9 mouse cellular contexts compared by ENCODE assay signal in genomic region chr8:116372574-116372973, GRCm38 (mm10).
DNase-seq lines count a peak whose midpoint lies in the region; ATAC-seq and TF ChIP-seq lines count a peak whose summit lies in the region.
"Had no signal": no experiment of that assay in that cellular context is flagged by ENCODE, and none has a peak within 500 bp of the region (broad histone marks: within the 10 kb centered on the region; RNA-seq: fewer than 3 reads in every experiment).

No protein-coding gene starts in this region.

- H3K27ac ChIP-seq in forebrain, embryonic 14.5 days (ENCODE audit: low read depth, low read length), result no peak overlapping the region
- no peak overlapping the region for H3K27ac ChIP-seq in hindbrain, postnatal 0 days
- no peak overlapping the region for H3K27ac ChIP-seq in intestine, postnatal 0 days (ENCODE audit: low read depth, low read length)
- H3K27ac ChIP-seq: midbrain, embryonic 12.5 days had no signal

- 23% methylated on average over 3 of the region's 3 CpGs for WGBS in forebrain, embryonic 14.5 days
- 25% methylated on average over 3 of the region's 3 CpGs for WGBS in hindbrain, postnatal 0 days
- 71% methylated on average over 3 of the region's 3 CpGs for WGBS in intestine, postnatal 0 days

- no peak overlapping the region for H3K4me3 ChIP-seq in forebrain, embryonic 14.5 days (ENCODE audit: low read depth, low read length)
- no peak overlapping the region for H3K4me3 ChIP-seq in hindbrain, postnatal 0 days (ENCODE audit: low read length)
- no peak overlapping the region for H3K4me3 ChIP-seq in intestine, postnatal 0 days (ENCODE audit: low read depth, low read length)
- H3K4me3 ChIP-seq: midbrain, embryonic 12.5 days had no signal

- peaks cover 2% of the 10 kb centered on the region for H3K4me1 ChIP-seq in forebrain, embryonic 14.5 days (ENCODE audit: control insufficient read depth, insufficient read depth, low read length)
- H3K4me1 ChIP-seq in hindbrain, postnatal 0 days (ENCODE audit: insufficient read depth, low read length), result no peaks in the 10 kb centered on the region
- H3K4me1 ChIP-seq in intestine, postnatal 0 days (replicated peaks; ENCODE audit: control insufficient read depth, insufficient read depth, low read length), result no peaks in the 10 kb centered on the region

- no peaks in the 10 kb centered on the region for H3K9me3 ChIP-seq in forebrain, embryonic 14.5 days (replicated peaks; ENCODE audit: control insufficient read depth, low read length)
- no peaks in the 10 kb centered on the region for H3K9me3 ChIP-seq in hindbrain, postnatal 0 days (ENCODE audit: low read length)
- no peaks in the 10 kb centered on the region for H3K9me3 ChIP-seq in intestine, postnatal 0 days (ENCODE audit: control insufficient read depth)
- H3K9me3 ChIP-seq: midbrain, embryonic 12.5 days had no signal

- H3K36me3 ChIP-seq in forebrain, embryonic 14.5 days (ENCODE audit: control insufficient read depth, insufficient read depth, low read length), result no peaks in the 10 kb centered on the region
- H3K36me3 ChIP-seq in hindbrain, postnatal 0 days (ENCODE audit: insufficient read depth, low read length), result no peaks in the 10 kb centered on the region
- no peaks in the 10 kb centered on the region for H3K36me3 ChIP-seq in intestine, postnatal 0 days (ENCODE audit: control insufficient read depth, insufficient read depth)
- H3K36me3 ChIP-seq: midbrain, embryonic 12.5 days had no signal

- no peak for TF ChIP-seq CTCF in hindbrain, postnatal 0 days (IDR thresholded peaks at IDR 0.05; ENCODE audit: low read depth)
- TF ChIP-seq CTCF in intestine, postnatal 0 days (IDR thresholded peaks at IDR 0.05; ENCODE audit: low read depth), result no peak

- H3K27me3 ChIP-seq in forebrain, embryonic 14.5 days (replicated peaks; ENCODE audit: control insufficient read depth, insufficient read depth, low read length), result no peaks in the 10 kb centered on the region
- H3K27me3 ChIP-seq in hindbrain, postnatal 0 days (ENCODE audit: insufficient read depth, low read length), result no peaks in the 10 kb centered on the region
- H3K27me3 ChIP-seq in intestine, postnatal 0 days (replicated peaks; ENCODE audit: control insufficient read depth, insufficient read depth, low read length), result no peaks in the 10 kb centered on the region
- H3K27me3 ChIP-seq: midbrain, embryonic 12.5 days had no signal

- peak; percentile 84 for ATAC-seq in forebrain, embryonic 14.5 days
- ATAC-seq in hindbrain, postnatal 0 days, result peak; percentile 80
- ATAC-seq in intestine, postnatal 0 days, result no peak

- intact Hi-C loops in left cerebral cortex, postnatal 25 days (cut with DNase I), result no loop called here

- no peak overlapping the region for H3K9ac ChIP-seq in forebrain, embryonic 14.5 days (ENCODE audit: low read length)
- no peak overlapping the region for H3K9ac ChIP-seq in hindbrain, postnatal 0 days (replicated peaks; ENCODE audit: low read length)
- no peak overlapping the region for H3K9ac ChIP-seq in intestine, postnatal 0 days (ENCODE audit: low read depth, low read length)
- H3K9ac ChIP-seq: midbrain, embryonic 12.5 days had no signal

- no peak overlapping the region for H3K4me2 ChIP-seq in forebrain, embryonic 14.5 days (ENCODE audit: low read length)
- H3K4me2 ChIP-seq in hindbrain, postnatal 0 days (ENCODE audit: low read depth, low read length), result no peak overlapping the region
- H3K4me2 ChIP-seq in intestine, postnatal 0 days (replicated peaks; ENCODE audit: low read depth), result no peak overlapping the region
- H3K4me2 ChIP-seq: midbrain, embryonic 12.5 days had no signal

- DNase-seq in ovary, adult 18-20 months (ENCODE audit: low spot score), result peak; percentile 67
- DNase-seq in ovary, postnatal 10 days (ENCODE audit: low spot score), result no peak
- peak; percentile 86 for DNase-seq in forebrain, embryonic 14.5 days (ENCODE audit: low spot score)
- peak; percentile 81 for DNase-seq in hindbrain, postnatal 0 days (ENCODE audit: low spot score)
- peak; percentile 26 to 82 for DNase-seq in left cerebral cortex, postnatal 25 days (ENCODE audit: low spot score in 2 of 2)
- peak; percentile 46 for DNase-seq in right cerebral cortex, postnatal 4 days
- DNase-seq in embryo, embryonic 9.5 days (ENCODE audit: extremely low spot score), result no peak

Comparison
In these comparisons a context has a peak if more than half of its experiments do, and no peak if none do; other contexts are left out.
1. DNase-seq: peak in ovary, adult 18-20 months (single experiment), forebrain, embryonic 14.5 days (single experiment), hindbrain, postnatal 0 days (single experiment), left cerebral cortex, postnatal 25 days (2 of 2) and right cerebral cortex, postnatal 4 days (single experiment); none in ovary, postnatal 10 days (single experiment) and embryo, embryonic 9.5 days (single experiment).